Mouse (Mus musculus) T-helper 1 cell (primary cell): ENCODE data around the gene Krtcap3.
"Not testable (repeated sequence)": the region's sequence is repeated elsewhere in the genome, so short reads cannot be mapped to it uniquely, and the experiment has no call there.

Experiments used
- in situ Hi-C: fragments of 300-600 bp; cut with MboI, MseI; formaldehyde crosslinking; loops from one replicate; pipeline ENCODE4 v1.15.1; 2025; ENCODE audit warnings: high pct_unique_total_duplicates

Krtcap3 gene

DNA sequence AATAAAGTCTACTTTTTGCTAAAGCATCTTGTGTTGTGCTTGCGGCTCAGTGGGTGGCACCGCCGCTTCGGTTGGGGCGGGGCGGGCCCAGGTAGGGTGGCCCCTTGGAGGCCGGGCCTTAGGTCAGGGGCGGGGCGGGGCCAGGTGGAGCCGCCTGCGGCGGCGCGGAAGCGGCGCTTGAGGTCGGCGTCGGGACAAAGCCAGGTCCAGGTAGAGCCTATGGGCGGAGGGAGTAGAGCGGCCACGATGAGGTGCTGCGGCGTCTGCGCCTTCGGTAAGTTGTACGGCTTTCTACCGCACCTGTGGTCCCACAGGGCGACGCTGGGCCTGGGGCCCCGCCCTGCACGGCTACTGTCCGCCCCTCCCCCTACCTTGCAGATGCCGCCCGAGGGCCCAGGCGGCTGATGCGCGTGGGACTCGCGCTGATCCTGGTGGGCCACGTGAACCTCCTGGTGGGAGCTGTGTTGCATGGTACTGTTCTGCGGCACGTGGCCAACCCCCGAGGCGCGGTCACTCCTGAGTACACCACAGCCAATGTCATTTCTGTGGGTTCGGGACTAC lies at the start of gene Krtcap3:
TSS of gene Krtcap3 (plus strand) at position 151 of the 561 bp plus-strand sequence.
- in situ Hi-C loops = no loop called here

DNA sequence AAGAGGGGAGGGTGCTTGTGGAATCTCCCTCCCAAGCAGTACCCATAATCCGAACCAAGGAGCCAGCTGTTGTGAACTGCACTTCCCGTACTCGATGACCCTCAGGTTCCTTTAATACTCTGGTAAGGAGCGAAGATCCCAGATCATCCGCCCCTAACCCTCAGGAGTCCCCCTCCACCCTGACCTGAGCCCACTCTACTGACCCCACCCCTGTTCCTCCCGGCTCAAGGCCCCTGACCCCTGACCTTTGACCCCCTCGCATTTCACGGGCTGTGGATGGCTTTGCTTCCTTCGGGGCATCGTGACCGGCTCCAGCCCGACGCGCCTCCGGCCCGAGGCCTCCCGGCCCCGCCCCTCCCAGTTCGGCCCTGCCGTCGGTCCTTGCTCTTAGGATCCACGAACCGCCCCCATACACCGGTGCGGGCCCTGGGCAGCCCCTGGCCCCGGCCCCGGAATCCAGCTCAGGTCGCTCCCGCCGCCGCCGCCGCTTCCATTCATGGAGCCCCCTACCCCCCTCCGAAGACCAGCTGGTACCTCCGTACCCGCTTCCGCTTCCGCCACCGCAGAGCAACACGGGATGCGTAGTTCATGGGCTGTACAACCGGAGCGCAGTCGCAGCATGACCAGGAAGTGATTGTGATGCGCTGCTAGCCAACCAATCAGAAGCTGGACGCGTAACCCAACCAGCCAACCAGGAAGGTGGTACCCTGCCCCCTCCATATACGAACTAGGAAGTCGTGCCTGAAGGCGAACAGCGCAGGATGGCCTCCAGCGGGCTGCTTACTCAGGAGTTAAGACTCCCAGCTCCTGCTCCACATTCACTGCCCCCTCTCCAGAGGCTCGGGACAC lies 49.5 kb upstream of the Krtcap3 start, which contains the start of gene Zfp513:
TSS of gene Zfp513 (minus strand) at position 562 of the 849 bp plus-strand sequence.
- in situ Hi-C loops = no loop called here

DNA sequence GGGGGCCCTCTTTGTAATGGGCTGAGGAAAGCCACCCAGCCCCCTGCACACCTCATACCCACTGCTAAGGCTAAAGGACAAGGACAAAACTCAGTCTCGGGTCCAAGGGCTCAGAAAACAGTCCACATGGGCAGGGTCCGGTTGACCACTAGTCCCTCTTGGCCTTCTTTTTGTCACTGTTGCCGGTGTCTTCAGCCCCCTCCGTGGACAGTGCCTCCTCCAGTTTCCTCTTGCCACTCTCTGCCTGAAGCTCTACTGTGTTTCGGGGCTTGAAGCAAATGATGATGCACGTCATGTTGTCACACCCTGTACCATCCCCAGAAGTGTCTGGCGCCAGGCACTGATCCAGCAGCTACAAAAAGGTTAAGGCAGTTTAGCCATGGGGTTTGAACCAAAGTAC lies 48.6 kb upstream of the Krtcap3 start:
- in situ Hi-C loops = no loop called here

DNA sequence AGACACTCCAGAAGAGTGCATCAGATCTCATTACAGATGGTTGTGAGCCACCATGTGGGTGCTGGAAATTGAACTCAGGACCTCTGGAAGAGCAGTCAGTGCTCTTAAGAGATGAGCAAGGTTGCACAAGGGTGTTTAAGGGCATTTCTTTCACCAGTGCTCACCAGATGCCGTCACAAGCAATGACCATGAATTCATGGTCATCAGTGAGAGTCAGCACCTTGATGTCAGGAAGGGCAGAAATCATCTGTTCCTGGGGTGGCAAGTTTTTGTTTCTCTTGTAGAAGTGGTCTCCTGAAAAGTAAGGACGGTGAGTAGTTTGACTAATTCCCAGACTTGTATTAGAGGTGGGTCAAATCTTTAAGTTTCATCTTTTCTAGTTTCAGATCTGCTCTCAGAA lies 47.6 kb upstream of the Krtcap3 start:
- in situ Hi-C loops = no loop called here

DNA sequence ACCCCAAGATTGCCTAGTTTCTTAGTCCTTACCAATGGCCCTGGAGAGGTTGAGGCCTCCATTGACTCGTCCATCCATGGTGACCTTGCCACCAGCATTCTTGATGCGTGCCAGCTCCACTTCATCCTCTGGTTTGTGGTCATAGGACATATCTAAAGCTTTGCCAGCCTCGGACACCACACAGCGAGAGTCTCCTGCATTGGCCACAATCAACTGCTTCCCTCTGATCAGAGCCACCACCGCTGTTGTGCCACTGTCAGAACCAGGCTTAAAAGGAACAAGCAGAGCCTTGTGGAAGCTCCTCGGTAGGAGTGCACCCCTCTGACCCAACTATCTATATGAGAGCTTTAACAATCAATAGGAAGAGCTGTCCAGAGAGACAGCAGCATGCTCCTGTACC lies 47.1 kb upstream of the Krtcap3 start:
- in situ Hi-C loops = no loop called here

DNA sequence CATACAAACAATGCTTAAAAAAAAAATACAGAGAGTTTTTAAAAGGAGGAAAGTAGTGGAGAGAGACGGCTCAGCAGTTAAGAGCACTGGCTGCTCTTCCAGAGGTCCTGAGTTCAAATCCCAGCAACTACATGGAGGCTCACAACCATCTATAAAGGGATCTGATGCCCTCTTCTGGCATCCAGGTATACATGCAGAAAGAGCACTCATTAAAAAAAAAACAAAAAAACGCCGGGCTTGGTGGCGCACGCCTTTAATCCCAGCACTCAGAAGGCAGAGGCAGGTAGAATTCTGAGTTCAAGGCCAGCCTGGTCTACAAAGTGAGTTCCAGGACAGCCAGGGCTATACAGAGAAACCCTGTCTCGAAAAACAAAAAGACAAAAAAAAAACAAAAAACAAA lies 34.9 kb upstream of the Krtcap3 start:
- in situ Hi-C loops = not testable (repeated sequence)

DNA sequence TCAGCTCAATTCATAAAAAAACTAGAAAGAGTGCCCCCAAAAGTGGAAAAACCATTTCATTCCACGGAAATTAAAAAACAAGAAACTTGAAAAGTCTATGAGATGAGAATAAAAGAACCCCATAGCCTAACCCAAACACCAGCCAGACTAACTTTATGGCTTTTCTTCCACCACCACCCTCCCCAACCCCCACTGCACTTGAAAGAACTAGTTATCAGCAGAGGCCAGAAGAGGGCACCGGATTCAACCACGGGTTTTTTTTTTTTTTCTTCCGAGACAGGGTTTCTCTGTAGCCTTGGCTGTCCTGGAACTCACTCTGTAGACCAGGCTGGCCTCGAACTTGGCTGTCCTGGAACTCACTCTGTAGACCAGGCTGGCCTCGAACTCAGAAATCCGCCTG lies 33.2 kb upstream of the Krtcap3 start:
- in situ Hi-C loops = no loop called here

DNA sequence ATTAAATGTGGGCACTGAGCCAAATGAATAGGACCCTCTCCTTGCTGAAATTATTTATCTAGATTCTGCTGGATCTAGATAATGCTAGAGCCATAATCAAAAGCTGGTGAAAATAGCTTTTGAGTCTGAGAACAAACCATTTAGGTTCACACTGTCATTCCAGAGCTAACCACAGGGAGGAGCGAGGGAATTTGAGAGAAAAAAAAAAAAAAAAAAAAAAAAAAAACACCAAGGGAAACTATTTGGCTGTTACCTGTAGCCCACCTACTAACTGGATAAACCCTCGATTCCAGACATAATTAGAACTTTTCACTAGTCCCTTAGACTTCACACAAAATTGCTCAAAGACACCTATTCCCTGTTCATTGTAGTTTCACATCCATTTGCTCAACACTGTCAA lies 32.4 kb upstream of the Krtcap3 start:
- in situ Hi-C loops = no loop called here

DNA sequence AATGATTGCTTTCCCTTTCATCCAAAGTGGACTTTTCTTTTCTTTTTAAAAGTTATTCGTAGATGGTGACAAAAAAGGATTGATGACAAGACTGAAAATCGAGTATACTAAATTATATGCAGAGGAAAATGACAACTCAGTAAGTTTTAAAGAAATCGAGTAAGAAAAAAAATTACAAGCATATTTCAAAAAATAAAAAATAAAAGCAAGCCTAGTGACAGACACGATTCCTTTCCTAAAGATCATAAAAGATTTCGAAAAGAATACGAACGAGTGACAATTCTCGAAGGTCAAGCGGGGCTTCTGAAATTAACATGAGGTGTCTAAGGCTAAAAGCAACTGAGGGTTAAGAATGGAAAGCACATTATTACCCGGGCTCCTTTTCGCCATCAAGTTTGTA lies 32.0 kb upstream of the Krtcap3 start:
- in situ Hi-C loops = no loop called here

DNA sequence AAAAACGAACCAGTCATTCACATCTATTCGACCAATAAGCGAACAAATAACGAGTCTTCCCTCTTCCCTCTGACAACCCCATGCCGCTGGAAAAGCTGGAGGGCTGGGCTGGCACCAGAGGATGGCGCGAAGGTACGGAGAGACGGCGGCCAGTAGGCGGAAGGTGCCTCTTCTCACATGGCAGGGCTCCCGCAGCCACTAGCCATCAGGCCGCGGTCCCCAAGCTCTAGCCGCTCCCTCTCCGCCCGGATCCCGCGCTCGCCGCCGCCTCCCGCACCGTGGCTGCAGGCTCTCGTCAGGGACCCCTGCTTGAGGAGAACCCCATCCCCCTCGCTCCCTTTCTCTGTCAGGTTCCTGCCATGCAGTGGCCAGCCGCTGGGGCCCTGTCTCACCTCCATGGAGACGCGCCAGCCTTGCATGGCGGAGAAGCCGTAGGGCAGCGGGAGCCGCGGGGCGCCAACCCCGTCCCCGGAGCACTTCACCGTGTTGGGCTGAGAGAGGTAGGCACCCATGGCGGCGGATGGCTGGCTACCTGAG lies 31.5 kb upstream of the Krtcap3 start:
- in situ Hi-C loops = no loop called here

DNA sequence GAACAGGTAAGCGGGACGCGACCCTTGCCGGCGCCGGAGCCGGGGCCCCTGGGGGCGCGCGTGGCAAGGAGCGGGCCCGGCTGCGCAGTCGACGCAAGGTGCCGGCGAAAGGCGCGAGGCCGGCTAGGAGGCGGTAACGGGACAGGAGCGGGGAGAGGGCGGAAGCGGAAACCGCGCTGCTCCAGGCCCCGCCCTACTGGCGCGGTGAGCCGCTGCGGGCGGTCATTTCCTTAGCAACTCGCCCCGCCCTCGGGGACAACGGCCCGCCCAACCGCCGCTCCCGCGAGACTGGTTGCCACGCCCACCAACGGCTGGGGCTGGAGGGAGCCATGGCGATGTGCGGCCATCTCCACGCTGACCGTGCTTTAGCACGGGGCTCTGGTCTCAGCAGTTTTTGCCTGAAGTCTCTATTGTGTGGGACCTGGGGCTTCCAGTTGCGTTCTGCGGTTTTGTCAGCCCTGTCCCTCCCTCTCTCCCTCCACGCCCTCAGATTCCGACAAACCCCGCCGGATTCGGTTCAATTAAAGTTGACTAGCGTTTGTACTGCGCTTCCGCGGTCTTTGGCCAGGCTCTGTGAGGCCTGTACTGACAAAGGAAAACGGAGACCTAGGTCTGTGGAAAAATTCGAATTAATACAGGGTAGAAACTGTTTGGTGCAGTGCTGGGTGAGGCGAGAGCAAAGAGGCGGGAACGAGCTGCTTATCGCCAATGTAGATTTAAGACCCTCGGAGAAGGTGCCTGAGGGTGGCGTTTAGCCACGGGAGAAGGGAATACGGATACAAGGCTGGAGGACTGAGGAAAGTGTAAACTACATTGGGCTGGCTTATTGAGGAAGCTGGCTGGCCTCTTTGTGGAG lies 30.8 kb upstream of the Krtcap3 start, which contains the start of gene Ppm1g:
TSS of gene Ppm1g (minus strand) at position 240 of the 856 bp plus-strand sequence.
- in situ Hi-C loops = no loop called here

DNA sequence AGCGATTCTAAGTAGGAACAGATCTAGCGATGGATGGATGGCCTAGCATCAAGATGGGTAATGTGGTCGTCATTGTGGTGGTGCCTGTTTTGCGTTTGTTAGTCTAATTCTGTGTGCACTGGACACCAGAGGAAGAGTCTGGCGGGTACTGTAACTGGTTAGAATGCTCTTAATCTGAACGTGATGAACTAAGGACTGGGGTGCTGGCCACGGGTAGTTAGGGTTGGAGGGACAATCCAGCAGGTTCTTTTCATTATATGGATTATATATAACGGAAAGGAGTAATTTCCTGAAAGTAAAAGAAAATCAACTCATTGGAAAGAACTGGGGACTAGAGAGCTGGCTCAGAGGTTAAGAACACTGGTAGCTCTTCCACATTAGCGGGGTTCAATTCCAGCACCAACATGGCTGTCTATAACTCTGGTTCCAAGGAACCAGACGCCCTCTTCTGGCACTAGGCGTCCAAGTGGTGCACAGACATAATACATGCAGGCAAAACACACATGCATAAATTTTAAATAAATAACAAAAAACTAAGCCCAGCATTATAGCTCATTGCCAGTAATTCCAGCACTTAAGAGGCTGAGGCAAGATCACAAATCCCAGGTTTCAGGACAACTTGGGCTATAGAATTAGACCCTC lies 30.1 kb upstream of the Krtcap3 start:
- in situ Hi-C loops = no loop called here

DNA sequence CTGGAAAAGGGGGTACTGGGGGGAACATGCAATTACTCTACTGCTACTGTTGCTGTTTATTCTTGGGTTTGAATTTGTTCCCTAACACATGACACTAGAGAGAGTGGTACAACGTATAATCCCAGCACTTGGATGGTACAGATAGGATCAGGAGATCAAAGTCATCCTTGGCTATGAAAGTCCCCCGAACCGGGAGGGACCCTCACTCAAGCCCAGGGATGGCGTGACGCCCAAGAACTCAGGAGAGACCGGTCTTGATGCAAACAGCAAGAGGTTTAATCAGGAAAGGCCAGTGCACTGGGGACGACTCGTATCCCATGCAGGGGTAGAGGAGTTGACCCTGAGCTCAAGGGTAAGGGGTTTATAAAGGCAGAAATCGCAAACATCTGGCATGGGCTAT lies 28.8 kb upstream of the Krtcap3 start:
- in situ Hi-C loops = no loop called here

DNA sequence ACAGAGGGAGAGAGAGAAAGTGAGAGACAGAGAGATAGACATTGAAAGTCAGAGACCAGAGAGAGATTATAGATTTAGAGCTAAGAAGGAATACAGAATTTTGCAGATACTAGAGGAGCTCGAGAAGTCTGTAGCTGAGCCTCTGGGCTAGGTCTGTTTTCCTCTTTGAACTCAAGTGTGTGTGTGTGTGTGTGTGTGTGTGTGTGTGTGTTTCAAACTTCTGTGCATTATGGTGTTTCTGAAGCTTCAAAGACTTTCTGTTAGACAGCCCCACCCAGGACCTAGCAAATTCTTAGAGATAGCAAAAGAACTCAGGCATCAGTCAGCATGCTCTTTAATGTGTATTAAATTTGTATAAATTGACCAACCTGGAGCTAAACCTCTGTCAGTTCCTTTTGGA lies 24.9 kb upstream of the Krtcap3 start:
- in situ Hi-C loops = no loop called here

DNA sequence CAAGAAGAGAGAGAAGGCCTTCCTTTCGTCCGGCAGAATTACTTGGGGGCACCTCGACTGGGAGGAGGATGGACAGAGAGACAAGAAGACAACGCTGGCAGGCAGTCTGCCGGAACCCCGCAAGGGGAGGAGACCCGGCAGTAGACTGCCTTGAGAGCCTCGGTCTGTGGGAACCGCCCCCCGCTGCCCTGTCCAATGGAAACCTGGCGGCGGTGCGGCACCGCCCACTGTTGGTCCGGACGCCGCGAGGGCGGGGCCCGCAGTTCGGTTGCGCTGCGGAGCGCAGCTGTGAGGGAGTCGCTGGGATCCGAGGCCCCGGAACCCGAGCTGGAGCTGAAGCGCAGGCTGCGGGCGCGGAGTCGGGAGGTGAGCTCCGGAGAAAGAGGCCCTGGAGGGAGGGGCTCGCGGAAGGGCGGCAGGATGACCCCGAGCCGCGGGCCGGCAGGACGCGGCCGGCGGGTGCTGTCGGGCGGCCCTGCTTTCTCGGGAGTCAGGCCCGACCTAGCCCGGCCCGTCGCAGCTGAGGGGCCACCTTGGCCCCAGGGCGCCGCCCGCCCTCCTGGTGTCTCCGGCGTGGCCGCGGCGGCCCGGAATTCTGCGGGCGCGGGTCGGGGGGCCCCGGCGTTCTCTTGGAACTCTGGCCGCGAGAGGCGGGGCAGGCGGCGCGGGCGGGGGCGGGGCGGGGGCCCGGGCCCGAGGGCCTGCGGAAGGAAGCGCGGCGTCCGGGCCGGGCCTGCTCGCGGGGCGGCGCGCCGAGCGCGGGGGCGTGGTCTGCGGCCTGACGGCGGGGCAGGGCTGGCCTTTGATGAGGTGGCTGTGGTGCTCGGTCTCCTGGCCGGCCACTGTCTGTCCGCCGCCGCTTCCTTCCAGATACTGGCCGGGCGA lies 10.6 kb upstream of the Krtcap3 start, which contains the start of the genes Nrbp1 and Gm9970:
TSS of gene Nrbp1 (plus strand) at position 228 of the 885 bp plus-strand sequence.
TSS of gene Gm9970 (minus strand) at position 596 of the 885 bp plus-strand sequence.
- in situ Hi-C loops = no loop called here

DNA sequence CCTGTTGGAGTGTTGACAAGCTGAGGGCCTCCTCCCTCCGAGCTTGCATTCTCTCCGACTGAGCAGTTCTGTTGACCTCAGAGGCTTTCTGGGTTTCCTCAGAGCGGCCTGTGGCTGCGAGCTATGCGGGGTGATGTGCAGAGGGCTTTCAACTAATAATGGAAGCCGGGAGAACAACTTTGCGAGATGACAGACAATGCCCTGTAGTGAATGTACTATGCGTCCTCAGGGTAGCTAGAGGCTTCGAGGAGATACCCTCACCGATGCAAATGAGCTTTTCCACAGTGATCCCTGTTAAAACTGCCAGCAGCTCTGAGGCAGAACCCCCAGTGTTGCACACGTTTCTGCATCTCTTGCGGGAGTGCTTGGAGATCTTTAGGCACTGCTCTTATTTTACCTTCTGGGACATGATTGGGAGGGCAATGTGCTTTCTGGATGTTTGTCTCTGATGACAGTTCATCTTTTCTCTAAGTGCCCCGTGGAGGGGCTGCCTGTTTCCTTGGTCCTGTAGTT lies 9.9 kb upstream of the Krtcap3 start:
- in situ Hi-C loops = no loop called here

DNA sequence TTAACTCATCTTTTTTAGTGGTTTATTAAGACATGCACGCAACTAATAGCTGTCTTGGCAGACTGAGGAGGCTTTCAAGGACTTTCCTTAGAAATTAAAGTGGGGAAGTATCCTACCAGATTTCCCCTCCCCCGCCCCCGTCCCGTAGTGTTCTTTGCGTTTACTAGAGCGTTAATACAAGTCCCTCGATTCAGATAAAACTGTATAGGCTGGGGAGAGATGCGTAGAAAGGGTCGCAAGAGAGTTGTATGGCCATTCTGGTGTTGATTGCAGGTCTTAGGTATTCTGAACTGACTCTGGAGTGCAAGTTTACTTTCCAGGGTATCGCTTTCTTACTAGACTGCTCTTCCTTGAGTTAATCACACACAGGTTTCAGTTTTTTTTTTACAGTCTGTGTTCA lies 9.3 kb upstream of the Krtcap3 start:
- in situ Hi-C loops = no loop called here

DNA sequence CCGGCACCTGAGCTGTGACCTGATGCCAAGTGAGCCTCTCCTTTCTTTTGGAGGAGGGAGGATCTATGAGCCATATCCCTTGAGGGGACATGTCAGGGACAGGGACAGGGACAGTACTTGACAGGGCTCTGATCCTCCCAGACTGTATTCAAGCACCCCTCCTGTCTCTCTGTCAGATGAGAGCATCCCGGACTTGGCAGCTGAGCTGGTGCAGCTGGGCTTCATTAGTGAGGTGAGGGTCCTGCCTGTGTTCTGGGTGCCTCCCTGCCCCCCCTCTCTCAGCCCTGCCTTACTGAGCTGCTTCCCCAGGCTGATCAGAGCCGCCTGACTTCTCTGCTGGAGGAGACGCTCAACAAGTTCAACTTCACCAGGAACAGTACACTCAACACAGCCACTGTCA lies 775 bp upstream of the Krtcap3 start:
- in situ Hi-C loops = no loop called here

DNA sequence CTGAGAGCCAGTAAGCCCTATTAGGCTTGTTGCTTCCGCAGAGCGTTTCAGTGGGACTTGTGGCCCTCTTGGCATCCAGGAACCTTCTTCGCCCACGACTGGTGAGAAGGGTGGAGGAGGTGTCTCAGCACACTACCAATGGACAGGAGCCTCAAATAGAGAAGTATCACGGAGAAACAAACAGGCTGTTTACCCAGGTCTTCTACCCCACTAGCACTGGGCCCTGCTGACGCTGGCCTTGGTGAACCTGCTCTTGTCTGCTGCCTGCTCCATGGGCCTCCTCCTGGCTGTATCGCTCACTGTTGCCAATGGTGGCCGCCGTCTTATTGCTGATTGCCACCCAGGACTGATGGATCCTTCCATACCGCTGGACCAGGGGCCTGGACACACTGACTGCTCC lies 660 bp downstream of the Krtcap3 start:
- in situ Hi-C loops = no loop called here
